Mouse (Mus musculus): ENCODE data around the gene Sh3bp5l.
"Not testable (repeated sequence)": the region's sequence is repeated elsewhere in the genome, so short reads cannot be mapped to it uniquely, and the experiment has no call there.

Gene Sh3bp5l

DNA sequence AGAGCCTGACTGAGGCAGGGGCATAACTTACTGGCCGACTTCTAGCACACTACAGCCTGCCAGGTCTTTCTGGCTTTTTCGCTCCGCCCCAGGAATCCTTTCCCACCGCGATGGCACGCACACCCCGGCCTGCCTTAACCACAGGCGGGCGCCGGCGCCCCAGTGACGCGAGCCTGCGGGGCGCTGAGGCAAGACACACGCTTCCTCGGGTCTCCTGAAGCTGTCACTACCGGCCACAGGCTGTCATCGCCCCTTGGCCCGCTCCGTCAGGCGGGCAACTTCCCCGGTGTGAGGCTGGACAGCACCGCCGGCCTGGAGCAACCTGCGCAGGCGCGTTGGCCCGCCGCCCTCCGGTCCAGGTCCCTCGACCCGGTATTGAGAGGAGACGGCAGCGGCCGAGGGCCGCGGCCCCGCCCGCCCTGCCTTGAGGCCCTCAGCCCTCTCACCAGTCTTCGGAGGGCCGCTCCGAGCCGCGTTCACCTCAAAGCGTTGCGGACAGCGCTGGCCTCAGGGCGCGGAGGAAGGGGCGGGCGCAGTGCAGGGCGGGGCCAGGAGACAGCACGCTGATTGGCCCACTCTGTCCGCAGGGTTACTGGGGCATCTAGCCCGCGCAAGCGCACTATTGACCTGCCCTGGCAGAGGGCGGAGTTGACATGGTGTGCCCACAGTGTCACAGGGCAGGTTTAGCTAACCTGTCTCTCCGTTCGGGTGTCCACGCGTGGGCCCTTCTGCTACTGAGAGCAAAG, 7.5 kb upstream of the Sh3bp5l start:
- peak; percentile 97 to 98 for DNase-seq (ENCODE audit: low spot score in 2 of 2)

DNA sequence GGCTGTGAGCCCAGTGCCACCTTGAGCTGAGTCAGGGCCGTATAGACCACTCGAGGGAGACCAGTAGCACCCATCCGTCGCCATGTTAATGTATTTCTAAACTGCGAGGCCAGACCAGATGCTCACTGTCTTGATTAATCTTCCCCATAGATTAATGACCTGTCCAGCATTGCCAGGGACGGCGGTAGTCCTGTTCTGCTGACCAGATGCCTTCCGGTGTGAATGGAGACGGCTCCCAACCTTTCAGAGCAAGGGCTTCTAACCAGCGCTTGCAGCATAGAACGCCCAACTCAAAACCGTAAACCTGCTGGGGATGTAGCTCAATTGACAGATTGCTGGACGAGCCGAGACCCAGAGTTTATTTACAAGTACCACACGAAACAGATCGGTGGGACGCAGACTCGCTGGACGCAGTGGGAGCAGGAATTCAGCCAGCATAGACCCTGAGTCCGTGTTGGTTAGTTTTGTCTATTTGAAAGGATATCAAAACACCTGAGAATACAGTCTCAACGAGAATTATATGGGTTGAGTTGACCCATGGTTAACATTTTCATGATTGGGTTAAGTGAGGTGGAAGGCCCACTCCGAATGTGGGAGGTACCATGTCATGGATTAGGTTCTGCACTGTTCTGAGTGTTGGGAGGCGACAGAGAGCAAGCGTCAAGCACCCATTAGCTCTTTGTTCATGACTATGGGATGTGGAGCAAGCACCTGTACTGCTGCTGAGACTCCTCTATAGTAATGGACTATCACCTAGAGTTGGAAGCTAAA, 6.8 kb upstream of the Sh3bp5l start:
- no peak for DNase-seq (ENCODE audit: low spot score in 2 of 2)

DNA sequence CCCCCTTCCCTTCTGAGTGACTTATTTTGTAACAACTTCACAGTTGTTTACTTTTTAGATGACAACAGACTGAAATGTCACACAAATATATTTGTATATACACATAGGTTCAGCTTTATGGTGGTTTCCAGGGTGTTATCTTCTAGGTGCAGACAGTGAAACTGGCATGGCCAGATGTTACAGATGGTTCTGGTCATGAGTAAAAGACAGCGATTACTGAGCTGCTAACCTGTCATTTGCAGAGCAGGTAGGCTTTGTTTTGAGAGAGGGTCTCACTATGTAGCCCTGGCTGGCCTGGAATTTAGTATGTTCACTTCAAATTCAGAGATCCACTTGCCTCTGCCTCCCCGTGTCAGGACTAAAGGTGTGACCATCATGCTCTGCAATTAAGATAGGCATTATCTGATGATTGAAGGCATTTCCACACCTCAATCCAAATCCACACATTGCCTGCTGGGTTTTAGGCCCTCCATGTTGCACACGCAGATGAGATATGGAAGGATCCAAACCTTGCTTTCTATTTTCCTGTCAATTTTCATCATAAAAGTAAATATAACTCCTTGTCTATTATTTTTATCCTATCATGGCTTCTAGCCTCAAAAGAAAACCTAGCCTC, 5.8 kb upstream of the Sh3bp5l start:
- DNase-seq (ENCODE audit: low spot score in 2 of 2): no peak

DNA sequence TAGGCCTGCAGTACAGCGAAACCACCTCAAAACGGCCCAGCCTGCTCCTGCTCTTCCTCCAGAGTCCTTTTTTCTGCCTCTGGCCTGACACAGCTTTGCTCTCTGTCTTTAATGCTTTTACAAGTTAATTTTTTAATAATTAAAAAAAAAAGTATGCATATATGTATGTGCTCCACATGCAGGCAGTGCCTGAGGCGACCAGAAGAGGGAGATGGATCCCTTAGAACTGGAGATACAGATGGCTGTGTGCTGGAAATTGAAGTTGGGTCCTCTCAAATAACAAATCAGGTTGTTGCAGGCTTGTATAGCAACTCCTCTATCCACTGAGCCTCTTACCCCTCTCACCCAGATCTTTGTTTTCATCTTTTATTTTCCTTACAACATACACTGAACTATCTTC, 3.7 kb upstream of the Sh3bp5l start:
- no peak for DNase-seq (ENCODE audit: low spot score in 2 of 2)

DNA sequence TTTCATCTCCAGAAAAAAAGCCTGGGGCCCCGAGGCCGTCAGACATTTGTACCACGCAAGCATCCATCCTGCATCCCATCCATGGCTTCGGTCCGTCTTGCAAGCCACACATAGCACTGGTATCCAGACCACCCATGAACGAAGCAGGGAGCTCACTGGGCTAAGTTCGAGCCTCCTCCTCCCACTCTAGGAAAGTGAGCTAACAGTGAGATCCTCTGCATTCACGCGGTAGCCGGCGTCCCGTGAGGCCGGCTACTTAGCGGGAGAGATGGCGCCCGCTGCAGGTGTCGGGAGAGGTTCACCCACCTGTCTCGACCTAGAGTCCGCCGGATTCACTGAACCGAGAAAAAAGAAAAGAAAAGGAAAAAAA, 633 bp upstream of the Sh3bp5l start:
- DNase-seq (ENCODE audit: low spot score in 2 of 2): no peak

DNA sequence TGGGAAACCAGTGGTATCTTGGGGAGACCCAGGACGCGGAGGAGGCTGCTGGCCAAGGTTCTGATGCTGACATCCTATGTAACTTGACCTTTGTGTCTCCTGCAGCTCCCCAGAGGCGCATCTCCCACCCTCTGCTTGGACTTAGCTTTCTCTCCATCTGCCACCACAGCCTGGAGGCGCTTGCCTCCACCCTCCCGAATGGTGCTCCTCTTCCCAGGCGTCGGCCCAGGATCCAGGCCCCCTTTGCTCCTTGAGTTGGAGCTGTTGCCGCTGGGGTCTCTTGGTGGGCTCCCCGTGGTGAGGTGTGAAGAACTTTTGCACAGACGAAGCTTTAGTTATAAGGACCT, 598 bp downstream of the Sh3bp5l start:
- no peak for DNase-seq (ENCODE audit: low spot score in 2 of 2)

DNA sequence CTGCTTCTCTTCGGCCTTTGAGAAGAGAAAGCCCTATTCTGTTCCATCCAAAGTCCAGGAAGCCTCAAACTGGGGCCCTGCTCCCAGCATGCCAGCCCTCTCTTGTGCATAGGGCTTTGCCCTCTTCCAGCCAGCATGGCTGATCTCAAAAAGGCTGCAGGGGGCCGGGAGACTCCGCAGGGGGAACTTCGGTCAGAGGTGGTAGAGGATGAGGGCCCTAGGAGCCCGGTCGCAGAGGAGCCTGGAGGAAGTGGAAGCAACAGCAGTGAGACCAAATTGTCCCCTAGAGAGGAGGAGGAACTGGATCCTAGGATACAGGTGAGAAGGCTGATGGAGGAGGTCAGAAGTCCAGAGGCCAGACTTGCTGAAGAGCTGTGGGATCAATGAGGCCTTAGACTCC, 1.0 kb downstream of the Sh3bp5l start:
- DNase-seq (ENCODE audit: low spot score in 2 of 2): no peak

DNA sequence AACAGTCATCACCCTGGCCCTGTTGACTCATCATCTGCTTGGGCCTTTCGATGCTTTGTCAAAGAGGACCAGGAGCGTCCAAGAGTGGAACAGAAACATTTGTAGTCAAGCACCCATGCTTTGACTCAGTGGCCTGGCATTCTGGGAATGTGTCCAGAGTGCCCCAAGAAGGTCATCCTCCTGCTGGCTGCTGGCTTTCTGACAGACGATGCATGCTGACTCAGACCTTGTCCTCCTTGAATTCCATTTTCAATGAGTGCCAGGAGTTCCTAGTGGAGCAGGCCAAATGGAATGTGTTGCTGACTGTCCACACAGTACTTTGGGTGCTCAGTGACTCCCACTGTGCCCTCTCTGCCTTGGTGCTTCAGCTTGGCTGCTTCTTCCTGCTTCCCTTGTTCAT, 4.2 kb downstream of the Sh3bp5l start:
- no peak for DNase-seq (ENCODE audit: low spot score in 2 of 2)

DNA sequence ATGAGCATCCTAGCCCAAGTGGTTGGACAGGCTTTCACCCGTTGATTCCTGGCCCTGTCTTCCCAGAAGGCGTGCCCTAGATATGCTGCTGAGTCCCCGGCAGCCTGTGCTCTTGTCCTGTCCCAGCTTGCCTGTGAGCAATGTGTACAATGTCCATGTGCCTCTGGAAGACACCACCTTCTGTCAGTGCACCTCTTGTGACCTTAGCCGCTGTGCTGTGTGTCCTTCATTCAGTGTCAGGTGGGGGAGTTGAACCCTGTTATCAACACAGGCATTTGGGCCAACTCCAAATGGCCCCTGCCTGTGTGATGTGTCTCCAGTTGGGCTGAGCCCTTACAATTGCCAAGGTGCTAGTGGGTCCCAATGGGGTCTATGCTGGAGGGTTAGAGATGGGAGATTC, 16.2 kb downstream of the Sh3bp5l start:
- DNase-seq (ENCODE audit: low spot score in 2 of 2): no peak

DNA sequence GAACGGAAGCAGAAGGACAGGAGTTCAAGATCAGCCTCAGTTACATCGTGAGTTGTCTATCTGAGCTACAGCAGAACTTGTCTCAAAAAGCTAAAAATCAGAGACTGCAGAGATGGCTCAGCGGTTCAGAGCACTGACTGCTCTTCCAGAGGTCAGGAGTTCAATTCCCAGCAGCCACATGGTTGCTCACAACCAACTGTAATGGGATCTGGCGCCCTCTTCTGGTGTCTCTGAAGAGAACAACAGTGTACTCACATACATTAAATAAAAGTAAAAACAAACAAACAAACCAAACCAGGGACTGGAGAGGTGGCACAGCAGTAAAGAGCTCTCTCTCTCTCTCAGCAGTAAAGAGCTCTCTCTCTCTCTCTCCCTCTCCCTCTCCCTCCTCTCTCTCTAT, 20.1 kb downstream of the Sh3bp5l start:
- DNase-seq (ENCODE audit: low spot score in 2 of 2): no peak

DNA sequence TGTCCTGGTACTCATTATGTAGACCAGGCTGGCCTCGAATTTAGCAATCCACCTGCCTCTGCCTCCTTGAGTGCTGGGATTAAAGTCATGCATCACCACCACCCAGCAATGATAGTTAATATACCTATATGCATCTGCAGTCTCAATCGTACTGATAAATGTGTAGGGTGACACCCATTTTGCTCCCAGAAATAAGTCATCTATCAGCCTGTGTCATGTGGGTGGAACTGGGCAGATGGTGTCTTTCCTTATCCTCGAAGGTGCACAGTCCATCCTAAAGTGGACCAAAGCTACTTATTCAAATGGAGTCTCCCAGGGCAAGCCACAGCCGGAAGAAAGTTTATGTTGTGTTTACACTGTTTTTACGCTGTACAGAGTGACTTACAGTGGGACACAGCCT, 20.7 kb downstream of the Sh3bp5l start:
- no peak for DNase-seq (ENCODE audit: low spot score in 2 of 2)

DNA sequence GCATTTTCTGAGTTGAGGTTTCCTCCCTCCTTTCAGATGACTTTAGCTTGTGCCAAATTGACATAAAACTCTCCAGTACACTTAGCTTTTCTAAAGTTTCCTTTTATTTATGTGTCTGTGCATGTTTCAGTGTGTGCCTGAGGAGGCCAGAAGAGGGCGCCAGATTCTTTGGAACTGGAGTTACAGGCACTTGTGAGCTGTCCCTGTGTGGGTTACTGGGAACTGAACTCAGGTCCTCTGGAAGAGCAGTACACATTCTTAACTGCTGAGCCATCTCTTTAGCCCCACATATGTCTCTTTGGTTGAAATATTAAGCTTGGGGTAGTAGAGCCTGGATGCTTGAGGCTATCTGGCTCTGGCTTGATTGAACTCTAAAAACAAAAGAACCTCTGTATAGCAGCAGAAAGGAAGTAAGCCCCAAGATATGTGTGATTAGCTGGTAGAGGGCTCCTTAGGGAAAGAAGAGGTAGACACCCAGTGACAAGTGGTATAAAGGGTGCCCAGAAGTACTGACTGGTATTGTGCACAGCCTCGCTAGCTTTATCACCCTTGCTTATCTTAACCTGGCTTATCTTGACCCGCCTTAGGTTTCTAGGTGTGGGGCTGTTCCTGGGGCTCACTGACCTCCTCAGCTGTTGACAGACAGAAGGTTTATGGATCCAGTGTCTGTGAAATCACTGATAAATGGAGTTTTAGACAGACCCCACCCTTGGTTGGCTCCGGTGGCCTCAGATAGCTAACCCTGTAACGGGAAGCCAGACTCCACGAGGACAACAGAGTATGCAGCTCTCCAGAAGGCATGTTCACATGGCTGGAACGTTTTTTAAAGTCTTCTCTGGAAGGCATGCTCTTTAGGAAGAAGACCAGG, 22.4 kb downstream of the Sh3bp5l start:
- DNase-seq (ENCODE audit: low spot score in 2 of 2): no peak

DNA sequence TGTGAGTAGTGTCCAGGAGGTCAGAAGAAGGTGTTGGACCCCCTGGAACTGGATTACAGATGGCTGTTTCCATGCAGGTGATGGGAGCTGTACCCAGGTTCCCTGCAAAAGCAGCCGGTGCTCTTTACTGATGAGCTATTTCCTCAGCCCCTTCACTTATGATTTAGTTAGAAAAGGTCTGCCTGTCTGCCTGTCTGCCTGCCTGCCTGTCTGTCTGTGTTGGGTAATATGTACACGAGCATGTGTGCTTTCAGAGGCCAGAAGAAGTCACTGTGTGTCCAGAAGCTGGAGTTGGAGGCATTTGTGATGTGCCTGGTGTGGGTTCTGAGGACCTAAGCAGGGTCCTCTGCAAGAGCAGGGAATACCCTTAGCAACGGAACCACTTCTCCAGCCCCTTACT, 23.2 kb downstream of the Sh3bp5l start:
- DNase-seq (ENCODE audit: low spot score in 2 of 2): no peak

DNA sequence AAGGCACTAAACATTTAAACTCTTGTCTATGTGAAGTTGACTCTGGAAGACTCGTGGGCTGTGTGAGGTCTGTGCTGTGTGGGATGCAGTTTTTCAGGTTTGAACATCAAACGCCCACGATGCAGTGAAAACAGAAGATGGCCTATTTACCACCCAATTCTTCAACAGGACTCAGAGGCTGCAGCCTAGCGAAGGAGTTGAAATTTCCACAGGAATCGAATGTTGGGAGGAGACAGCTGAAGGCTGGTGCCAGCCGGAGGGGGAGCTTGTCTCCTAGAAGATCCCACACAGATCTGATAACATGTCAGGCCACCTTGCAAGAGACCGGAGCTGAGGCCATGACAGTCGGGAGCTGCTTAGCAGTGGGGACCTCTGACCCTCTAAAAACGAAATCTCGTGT, 24.0 kb downstream of the Sh3bp5l start:
- DNase-seq (ENCODE audit: low spot score in 2 of 2): no peak

DNA sequence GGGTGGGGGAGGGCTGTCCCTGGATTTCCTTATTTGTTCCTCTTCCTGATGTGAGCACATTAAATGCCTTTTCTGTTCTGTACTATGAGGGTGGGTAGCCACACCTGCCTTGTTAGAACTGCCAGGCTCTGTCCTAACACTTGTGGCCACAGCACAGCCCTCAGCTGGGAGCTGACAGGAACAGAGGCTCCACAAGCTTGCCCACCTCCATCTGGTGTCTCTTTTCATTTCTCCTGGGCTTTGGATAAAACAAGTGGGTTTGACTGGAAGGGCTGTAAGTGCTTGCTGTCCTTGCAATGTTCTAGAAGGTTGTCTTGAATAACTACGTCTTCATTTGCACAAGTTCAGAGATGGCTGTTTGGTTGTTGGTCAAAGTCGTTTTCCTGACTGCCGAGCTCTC, 24.4 kb downstream of the Sh3bp5l start:
- DNase-seq (ENCODE audit: low spot score in 2 of 2): no peak

DNA sequence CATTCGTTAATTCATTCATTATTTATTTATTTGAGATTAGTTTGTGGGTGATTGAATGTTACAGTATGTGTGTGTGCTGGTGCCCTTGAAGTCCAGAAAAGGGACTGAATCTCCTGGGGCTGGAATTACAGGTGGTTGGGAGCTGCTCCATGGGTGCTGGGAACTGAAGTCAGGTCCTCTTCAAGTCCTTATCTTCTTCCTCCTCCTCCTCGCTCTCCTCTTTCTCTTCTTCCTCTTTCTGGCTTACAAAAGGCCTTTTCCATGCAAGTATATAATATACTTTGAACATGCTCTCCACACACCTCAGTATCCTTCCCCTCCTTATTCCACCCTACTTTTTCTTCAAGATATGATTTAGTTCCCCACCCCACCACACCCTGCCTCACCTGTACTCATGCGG, 26.5 kb downstream of the Sh3bp5l start:
- DNase-seq (ENCODE audit: low spot score in 2 of 2): no peak

DNA sequence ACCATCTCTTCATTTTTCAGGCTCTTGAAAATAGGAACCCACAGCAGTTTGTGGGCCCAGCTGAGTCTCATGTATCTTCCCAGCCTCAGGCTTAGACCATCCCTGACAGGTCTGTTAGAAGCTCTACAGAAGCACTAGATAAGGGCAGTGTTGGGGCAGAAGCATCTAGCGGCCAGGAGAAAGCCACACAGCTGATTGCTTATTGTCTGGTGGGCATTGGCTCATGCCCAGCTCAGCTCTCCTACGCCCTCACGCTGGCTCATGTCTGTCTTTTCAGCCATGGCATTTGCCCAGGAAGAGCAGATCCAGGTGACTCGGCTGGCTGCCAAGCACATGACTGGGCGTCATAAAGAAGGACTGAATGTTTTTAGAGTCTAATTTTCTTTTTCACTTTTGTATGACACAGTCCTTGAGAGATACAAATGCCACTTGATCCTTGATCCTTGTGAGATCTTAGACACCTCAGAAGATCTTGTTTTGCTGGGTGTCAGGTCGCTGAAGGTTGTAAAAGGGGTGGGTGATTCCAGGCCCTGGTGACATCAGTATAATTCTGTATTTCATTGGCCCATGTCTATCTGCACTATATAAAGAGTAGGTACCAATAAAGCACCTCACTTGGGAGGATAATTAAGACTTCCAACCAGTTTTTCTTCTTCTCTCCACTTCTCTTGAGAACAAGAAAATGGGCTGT, 27.5 kb downstream of the Sh3bp5l start:
- no peak for DNase-seq (ENCODE audit: low spot score in 2 of 2)

DNA sequence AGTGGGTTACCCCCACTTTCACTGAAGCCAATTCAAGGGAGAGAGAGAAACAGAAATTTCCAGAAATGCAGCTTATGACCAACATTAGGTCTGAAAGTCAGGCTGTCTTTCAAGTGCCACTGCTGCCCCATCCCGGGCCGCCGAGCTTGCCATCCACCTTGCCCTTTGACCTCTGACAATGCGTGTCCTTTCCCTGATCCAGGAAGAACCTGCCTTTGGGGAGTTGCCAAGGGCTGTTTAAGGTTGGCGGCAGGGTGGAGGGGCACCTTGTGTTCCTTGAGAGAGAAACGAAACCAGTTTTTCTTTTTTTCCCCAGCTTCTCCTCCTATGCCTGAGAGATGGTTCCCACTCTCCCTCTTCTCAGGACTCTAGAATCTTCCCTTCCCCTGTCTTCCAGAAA, 32.0 kb downstream of the Sh3bp5l start:
- DNase-seq (ENCODE audit: low spot score in 2 of 2): not testable (repeated sequence)

DNA sequence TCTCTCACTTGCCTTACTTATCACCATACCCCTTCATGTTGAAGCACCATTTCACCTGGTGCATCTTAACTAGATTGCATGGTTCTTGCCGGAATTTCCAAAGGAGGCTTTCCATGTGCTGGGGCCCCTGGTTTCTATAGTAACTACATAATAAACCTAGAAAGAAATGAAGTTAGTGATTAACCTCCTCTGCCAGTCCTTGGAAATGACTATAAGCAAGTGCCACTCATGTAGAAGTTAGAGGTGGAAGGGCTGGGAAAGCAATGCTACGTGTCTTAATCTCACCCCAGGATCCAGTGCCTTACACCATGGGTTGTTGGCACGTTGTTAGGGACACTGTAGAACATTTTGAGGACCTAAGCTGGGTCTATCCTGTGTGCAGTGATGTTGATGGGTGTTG, 33.9 kb downstream of the Sh3bp5l start:
- DNase-seq (ENCODE audit: low spot score in 2 of 2): no peak

DNA sequence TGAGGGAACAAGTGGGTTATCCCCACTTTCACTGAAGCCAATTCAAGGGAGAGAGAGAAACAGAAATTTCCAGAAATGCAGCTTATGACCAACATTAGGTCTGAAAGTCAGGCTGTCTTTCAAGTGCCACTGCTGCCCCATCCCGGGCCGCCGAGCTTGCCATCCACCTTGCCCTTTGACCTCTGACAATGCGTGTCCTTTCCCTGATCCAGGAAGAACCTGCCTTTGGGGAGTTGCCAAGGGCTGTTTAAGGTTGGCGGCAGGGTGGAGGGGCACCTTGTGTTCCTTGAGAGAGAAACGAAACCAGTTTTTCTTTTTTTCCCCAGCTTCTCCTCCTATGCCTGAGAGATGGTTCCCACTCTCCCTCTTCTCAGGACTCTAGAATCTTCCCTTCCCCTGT, 35.7 kb downstream of the Sh3bp5l start:
- DNase-seq (ENCODE audit: low spot score in 2 of 2): not testable (repeated sequence)

DNA sequence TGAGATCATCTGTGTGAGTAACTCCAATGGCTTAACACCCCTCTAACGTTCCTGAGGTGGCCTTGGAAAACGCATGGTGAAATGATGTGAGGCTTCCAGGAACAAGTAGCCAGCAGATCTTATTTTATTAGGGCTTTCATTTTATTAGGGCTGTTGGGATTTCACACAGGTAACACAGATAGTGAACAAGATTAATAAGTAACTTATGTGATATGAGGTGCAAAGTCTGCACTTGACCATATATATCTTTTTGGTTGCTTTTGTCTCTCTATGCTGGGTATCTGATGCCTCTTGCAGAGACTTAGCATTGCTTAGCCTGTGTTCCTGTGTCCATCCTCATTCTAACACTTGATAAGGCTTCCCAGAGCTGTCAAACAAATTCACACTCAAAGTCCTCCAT, 46.7 kb downstream of the Sh3bp5l start:
- no peak for DNase-seq (ENCODE audit: low spot score in 2 of 2)

DNA sequence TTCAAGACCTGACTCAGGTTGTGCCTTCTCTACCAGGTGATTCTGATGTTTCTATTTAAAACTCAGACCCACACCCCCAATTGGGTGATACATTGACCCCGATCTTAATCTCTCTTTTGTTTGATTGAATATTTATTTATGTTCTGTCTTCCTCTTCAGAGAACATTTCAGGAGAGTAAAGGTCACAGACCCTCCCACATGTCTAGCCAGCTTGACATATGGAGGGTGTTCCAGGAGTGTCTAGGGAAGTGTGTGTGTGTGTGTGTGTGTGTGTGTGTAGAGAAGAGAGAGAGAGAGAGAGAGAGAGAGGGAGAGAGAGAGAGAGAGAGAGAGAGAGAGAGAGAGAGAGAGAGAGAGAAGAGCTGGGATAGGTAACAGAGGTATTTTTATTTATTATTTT, 47.2 kb downstream of the Sh3bp5l start:
- DNase-seq (ENCODE audit: low spot score in 2 of 2): no peak

Measured in right cerebral cortex, postnatal 10 days (tissue).